Mouse (Mus musculus) MEL (cell line): Measurements from ENCODE around the gene Vav2.

Source experiments
- CHD1 ChIP-seq: IDR thresholded peaks from 2 replicates; pipeline ENCODE4 v1.6.1; 2012; ENCODE audit warnings: low read depth, mild to moderate bottlenecking, inconsistent platforms, low read length, improper control_type of control experiment
- CTCF ChIP-seq, 3 experiments: IDR thresholded peaks in 2 of 3; conservative IDR thresholded peaks in 1 of 3; 2 replicates each; pipeline ENCODE4 v1.5.1; 2011 to 2012; ENCODE audit warnings: low read length in 3 of 3, low read depth in 2 of 3, mild to moderate bottlenecking in 2 of 3, improper control_type of control experiment in 1 of 3, inconsistent platforms in 1 of 3, mixed read lengths in 1 of 3, moderate library complexity in 1 of 3; ENCODE audit not compliant: control insufficient read depth in 1 of 3, insufficient read depth in 1 of 3, poor library complexity in 1 of 3, severe bottlenecking in 1 of 3
- EP300 ChIP-seq, 2 experiments: IDR thresholded peaks; 2 replicates each; pipeline ENCODE4 v1.6.1; 2011; ENCODE audit warnings: improper control_type of control experiment in 2 of 2, low read length in 2 of 2, low read depth in 1 of 2, mild to moderate bottlenecking in 1 of 2
- GATA1 ChIP-seq: IDR thresholded peaks from 2 replicates; pipeline ENCODE4 v1.6.1; 2011; ENCODE audit warnings: low read depth, low read length, improper control_type of control experiment
- JUND ChIP-seq: IDR thresholded peaks from 2 replicates; pipeline ENCODE4 v1.6.1; 2011; ENCODE audit warnings: low read depth, mild to moderate bottlenecking, improper control_type of control experiment, low read length
- MAX ChIP-seq: IDR thresholded peaks from 2 replicates; pipeline ENCODE4 v1.6.1; 2011; ENCODE audit warnings: low read length, improper control_type of control experiment
- POLR2A ChIP-seq, 2 experiments: IDR thresholded peaks; 2 replicates each; pipeline ENCODE4 v1.6.1; 2011 to 2012; ENCODE audit warnings: low read length in 2 of 2, mild to moderate bottlenecking in 2 of 2, control low read depth in 1 of 2, improper control_type of control experiment in 1 of 2, low read depth in 1 of 2, moderate library complexity in 1 of 2; ENCODE audit not compliant: control insufficient read depth in 1 of 2, insufficient read depth in 1 of 2, poor library complexity in 1 of 2
- SMC3 ChIP-seq: IDR thresholded peaks from 2 replicates; pipeline ENCODE4 v1.6.1; 2011; ENCODE audit warnings: low read depth, low read length, improper control_type of control experiment
- TAL1 ChIP-seq: IDR thresholded peaks from 2 replicates; pipeline ENCODE4 v1.6.1; 2012; ENCODE audit warnings: mild to moderate bottlenecking, inconsistent platforms, low read length, moderate library complexity, mixed read lengths
- TCF12 ChIP-seq: IDR thresholded peaks from 2 replicates; pipeline ENCODE4 v1.6.1; 2014; ENCODE audit warnings: low read depth, mild to moderate bottlenecking, inconsistent platforms, low read length, improper control_type of control experiment, moderate library complexity
- ZC3H11A ChIP-seq: IDR thresholded peaks from 2 replicates; pipeline ENCODE4 v1.6.1; 2012; ENCODE audit warnings: low read depth, mild to moderate bottlenecking, inconsistent platforms, low read length, improper control_type of control experiment
- ZMIZ1 ChIP-seq: IDR thresholded peaks from 2 replicates; pipeline ENCODE4 v1.6.1; 2012; ENCODE audit warnings: low read depth, mild to moderate bottlenecking, inconsistent platforms, low read length, improper control_type of control experiment, moderate library complexity

DNA sequence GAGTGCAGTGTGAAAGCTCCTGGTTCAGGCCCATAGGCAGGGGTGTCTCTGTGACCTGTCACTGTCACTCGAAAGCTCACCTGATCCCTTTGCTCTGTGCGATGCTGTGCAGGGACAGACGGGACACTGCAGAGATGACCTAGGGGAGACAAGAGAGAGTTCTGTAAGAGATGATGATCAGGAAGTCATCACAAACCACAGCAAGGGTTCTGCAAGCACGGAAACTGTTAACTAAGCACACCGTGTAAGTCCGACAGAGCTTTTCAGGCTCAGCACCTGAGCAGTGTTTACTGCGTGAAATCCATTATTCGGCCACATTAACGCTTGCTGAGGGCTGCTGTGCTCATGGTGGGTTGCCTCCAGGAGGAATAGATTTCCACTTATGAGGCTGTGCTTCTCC, 90.2 kb downstream of the Vav2 start:
- TF ChIP-seq CTCF (IDR thresholded peaks at IDR 0.05 in 2 of 3, conservative IDR thresholded peaks at IDR 0.05 in 1 of 3; ENCODE audit: control insufficient read depth in 1 of 3, insufficient read depth in 1 of 3, low read depth in 2 of 3, low read length in 3 of 3, poor library complexity in 1 of 3, severe bottlenecking in 1 of 3) (no peak), ZC3H11A (no peak), MAX (no peak), JUND (no peak), CHD1 (no peak), EP300 (IDR thresholded peaks at IDR 0.05; ENCODE audit: low read depth in 1 of 2, low read length in 2 of 2) (no peak), GATA1 (no peak), ZMIZ1 (no peak), TCF12 (no peak), POLR2A (IDR thresholded peaks at IDR 0.05; ENCODE audit: control insufficient read depth in 1 of 2, insufficient read depth in 1 of 2, low read depth in 1 of 2, low read length in 2 of 2, poor library complexity in 1 of 2) (no peak), TAL1 (no peak), SMC3 (no peak)
